Mouse (Mus musculus) thymus, postnatal 10 days (tissue): ENCODE data around the gene Nfe2.

Experiments
- DNase-seq, 2 experiments: peaks; one replicate each; pipeline ENCODE4 v3.0.0; 2021; ENCODE audit warnings: low spot score in 2 of 2

Gene Nfe2

DNA sequence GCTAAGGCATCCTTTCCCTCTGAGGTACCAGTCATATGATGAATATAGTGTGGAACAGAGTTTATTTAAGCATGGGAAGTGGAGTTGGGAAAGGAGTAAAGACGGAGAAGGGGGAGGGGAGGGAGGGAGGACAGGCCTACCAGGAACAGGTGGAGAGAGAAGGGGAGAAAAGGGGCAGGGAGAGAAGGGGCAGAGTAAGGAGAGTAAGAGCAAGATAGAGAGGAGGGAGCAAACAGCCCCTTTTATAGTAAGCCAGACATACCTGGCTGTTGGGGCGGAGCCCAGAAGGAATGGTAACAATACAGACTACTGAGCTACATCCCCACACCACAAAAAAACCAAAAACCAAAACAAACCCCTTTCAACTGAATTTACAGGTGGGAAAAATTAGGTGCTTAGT is 42.2 kb downstream of the Nfe2 start:
- DNase-seq, result no peak

DNA sequence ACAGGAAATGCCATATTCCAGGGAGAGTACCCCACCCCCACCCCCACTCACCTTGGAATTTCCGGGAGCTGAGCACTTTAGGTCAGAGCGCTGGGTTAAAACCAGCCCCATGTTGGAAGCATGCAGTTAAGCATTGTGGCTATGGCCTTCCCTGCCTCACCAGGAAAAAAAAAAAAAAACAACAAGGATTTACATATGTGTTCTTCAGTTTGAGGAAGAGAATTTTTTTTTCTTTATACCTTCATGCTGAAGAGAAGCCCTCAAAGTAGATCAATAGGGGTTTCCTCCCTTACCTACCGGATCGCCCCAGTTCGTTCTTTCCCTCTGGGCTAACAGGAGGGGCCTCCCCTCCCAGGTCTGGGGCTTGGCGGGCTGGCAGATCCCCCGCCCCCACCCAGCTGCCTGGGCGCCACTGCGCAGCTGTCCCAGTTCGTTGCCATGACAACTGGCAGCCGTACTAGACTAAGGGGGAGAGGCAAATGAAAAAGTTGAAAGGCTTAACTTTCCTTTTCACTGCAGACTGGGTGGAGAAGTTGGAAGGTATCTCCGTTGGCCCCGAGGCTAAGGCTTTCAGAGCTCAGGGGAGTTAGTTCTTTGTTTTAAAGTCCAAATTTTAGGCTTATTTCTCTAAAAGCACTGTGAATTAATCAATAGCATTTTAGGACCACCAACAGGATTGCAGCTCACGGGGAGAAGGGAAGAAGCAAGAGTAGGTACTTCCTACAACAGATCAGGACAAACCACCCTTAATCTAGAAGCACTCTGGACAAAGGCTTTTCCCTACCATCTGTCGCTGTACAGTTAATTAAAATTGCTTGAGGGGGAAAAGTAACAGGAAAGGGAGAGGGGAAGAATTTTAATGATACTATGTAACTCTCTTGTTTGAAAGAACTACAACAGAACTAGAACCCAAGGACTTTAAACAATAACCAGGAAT is 43.0 kb downstream of the Nfe2 start:
- DNase-seq, result peak; percentile 94 to 95

DNA sequence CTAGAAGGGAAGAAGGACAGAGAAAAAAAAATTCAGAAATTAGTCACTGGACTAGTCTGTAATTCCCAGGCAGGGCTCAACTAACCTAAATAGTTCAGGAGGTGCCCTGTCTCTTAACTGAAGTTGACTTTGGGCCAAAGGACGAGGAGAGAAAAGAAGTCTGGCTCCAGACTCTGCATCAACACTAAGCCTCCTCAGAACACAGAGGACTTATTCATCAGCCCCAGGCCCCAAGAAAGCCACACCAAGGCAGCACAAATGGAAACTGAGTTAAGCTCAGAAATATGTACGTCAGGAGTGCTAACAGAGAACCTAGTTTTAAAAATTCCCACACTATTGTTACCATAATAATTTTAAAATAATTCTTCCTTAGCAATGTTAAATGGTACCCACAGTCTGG is 44.1 kb downstream of the Nfe2 start:
- DNase-seq, result no peak

DNA sequence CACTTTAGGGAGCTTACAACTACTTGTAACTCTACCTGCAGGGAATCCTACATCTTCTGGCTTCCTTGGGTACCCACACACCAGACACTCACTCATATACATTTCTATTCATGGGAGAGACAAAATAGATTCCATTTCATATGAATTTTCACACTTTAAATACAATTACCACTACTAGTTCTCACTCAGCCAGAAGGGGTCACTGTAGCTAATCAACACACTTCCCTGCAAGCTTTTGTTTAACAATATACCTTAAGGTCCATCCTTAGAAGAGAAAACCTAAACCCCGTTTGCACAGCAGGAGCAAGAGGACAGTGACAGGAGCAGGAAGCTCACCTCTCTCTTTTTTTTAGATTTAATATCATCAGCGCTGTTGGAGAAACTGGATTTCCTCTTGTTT is 53.0 kb downstream of the Nfe2 start:
- DNase-seq, result peak in 1 of 2 experiments; percentile 22

DNA sequence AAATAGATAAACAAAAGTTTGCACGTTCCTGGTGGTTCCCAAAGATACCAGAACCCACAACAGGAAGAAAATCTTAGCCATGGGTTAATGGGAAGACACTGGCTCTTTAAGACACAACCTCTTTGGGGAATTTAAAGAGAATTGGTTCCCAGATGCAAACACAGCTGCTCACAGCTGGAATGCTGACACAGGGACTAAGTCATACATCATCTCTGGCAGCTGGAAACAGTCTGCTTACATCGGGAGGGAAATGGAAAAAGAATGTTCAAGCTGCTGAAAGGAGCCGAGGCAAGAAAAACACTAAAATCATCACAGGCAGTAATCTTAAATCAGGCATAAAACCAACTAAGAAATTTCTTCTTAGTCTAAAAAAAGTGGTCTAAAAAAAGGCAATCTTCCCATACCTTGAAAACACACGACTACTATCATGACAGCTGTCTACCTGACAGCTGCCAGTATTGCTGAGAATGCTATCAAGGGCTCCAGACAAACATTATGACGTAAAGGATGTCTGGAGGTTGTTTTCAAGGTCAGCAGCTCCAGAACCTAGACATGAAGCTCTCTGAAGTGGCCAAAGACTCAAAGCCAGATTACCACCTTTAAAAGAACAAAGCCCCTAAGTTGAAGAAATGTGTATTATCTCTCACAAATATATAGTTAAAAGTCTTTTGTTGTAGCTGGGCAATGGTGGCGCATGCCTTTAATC is 56.0 kb downstream of the Nfe2 start:
- DNase-seq, result no peak
